Mouse (Mus musculus) kidney, postnatal 0 days (tissue): ENCODE measurements at regions not wholly inside any gene's neighbourhood (a gene's known extent, or its start where the extent isn't known, plus 50 kb on each side); places are given as distances from the start of the nearest gene placed in this dataset.

Experiments
- ATAC-seq: fragments of 200-750 bp; cut with Nextera tagmentation; replicated peaks from 2 replicates; pipeline ENCODE4 v1.8.0; 2017; ENCODE audit warnings: low read depth, moderate number of reproducible peaks, moderate TSS enrichment, moderate library complexity; ENCODE audit not compliant: low FRiP score
- DNase-seq: peaks from one replicate; pipeline ENCODE4 v3.0.0-alpha.2; 2016; ENCODE audit warnings: low spot score
- H3K27ac ChIP-seq: fragments of 300-500 bp; sonication (generic); 2 replicates; pipeline ENCODE4 v1.5.1; 2014; ENCODE audit warnings: mild to moderate bottlenecking
- H3K27me3 ChIP-seq: fragments of 300-500 bp; sonication (generic); 2 replicates; pipeline ENCODE4 v1.6.1; 2014; ENCODE audit warnings: low read length, mixed read lengths; ENCODE audit not compliant: insufficient read depth
- H3K36me3 ChIP-seq: fragments of 300-500 bp; sonication (generic); 2 replicates; pipeline ENCODE4 v1.6.1; 2014; ENCODE audit warnings: low read length, mixed read lengths; ENCODE audit not compliant: insufficient read depth
- H3K4me1 ChIP-seq: fragments of 300-500 bp; sonication (generic); replicated peaks from 2 replicates; pipeline ENCODE4 v1.6.1; 2014; ENCODE audit warnings: antibody characterized with exemption, low read length, mixed read lengths; ENCODE audit not compliant: insufficient read depth
- H3K4me2 ChIP-seq: fragments of 300-500 bp; sonication (generic); 2 replicates; pipeline ENCODE4 v1.6.1; 2014; ENCODE audit warnings: mild to moderate bottlenecking, low read length, moderate library complexity, mixed read lengths
- H3K4me3 ChIP-seq: fragments of 300-500 bp; sonication (generic); replicated peaks from 2 replicates; pipeline ENCODE4 v1.5.1; 2014; ENCODE audit warnings: low read depth, low read length
- H3K9ac ChIP-seq: fragments of 300-500 bp; sonication (generic); 2 replicates; pipeline ENCODE4 v1.6.1; 2014; ENCODE audit warnings: low read depth, low read length
- H3K9me3 ChIP-seq: fragments of 300-500 bp; sonication (generic); replicated peaks from 2 replicates; pipeline ENCODE4 v1.6.1; 2016; ENCODE audit warnings: low read length, inconsistent platforms, mixed read lengths
- CTCF ChIP-seq: IDR thresholded peaks from 2 replicates; pipeline ENCODE4 v1.5.1; 2016; ENCODE audit warnings: antibody characterized with exemption, low read depth, mild to moderate bottlenecking, moderate library complexity
- WGBS: fragments of 180-500 bp; shearing (Covaris S2); extraction: QIAGEN DNeasy Blood & Tissue Kit; methylation state at CpG from one replicate; pipeline ENCODE4 v1.1.7; 2014; 5-methylcytosine and 5-hydroxymethylcytosine counted together

GRCm38 (mm10) chr10:43818623-43819022, 82.9 kb downstream of the Qrsl1 start:
- TF ChIP-seq CTCF: no peak
- Histone ChIP-seq H3K9ac (no peak overlapping the region), H3K4me2 (no peak overlapping the region), H3K36me3 (no peaks in the 10 kb centered on the region), H3K9me3 (no peaks in the 10 kb centered on the region), H3K4me1 (no peaks in the 10 kb centered on the region), H3K27me3 (no peaks in the 10 kb centered on the region), H3K27ac (no peak overlapping the region), H3K4me3 (no peak overlapping the region)
- DNase-seq (no peak), ATAC-seq (no peak)
- WGBS: 80% methylated on average over 5 of the region's 5 CpGs

DNA sequence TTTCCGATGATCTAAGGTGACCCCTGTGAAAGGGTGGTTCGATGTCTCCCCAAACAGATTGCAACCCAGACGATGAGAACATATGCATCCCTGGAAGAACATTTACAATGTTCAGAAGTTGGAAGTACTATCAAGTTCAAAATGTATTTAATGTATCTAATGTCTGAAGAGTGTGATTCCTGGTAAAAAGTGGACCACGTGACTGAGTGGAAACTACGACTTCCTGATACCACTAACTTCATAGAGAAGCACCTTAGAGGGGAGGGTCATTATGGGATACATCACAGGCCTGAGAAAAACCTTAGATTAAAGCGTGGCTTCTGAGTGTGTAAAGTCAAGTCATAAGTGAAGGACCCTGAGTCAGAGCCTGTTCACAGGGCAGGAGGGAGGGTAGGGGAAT, 82.1 kb downstream of the Qrsl1 start:
- TF ChIP-seq CTCF: no peak
- H3K27ac ChIP-seq: no peak overlapping the region
- no peaks in the 10 kb centered on the region for H3K27me3 ChIP-seq
- DNase-seq (no peak), ATAC-seq (no peak)
- no peaks in the 10 kb centered on the region for H3K36me3 ChIP-seq
- no peak overlapping the region for H3K9ac ChIP-seq
- WGBS: 89% methylated on average over 6 of the region's 6 CpGs
- no peak overlapping the region for H3K4me3 ChIP-seq
- H3K9me3 ChIP-seq: no peaks in the 10 kb centered on the region
- no peak overlapping the region for H3K4me2 ChIP-seq
- no peaks in the 10 kb centered on the region for H3K4me1 ChIP-seq

DNA sequence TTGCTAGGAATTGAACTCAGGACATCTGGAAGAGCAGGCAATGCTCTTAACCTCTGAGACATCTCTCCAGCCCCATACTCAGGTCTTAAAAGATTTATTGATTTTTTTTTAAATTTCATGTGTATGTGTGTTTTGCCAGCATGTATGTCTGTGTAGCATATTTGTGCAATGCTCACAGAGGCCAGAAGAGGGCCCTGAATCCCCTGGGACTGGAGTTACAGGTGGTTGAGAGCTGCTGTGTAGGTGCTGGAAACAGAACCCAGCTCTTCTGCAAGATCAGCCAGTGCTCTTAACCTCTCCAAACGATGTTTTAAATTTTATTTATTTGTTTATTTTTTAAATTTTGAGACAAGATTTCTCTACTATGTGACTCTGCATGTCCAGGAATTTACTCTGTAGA, 78.9 kb downstream of the Qrsl1 start:
- TF ChIP-seq CTCF: no peak
- Histone ChIP-seq H3K9me3 (no peaks in the 10 kb centered on the region), H3K27me3 (no peaks in the 10 kb centered on the region), H3K27ac (no peak overlapping the region), H3K4me3 (no peak overlapping the region), H3K36me3 (no peaks in the 10 kb centered on the region), H3K9ac (no peak overlapping the region), H3K4me2 (no peak overlapping the region), H3K4me1 (no peaks in the 10 kb centered on the region)
- WGBS: 85% methylated on average over 1 of the region's 1 CpGs
- DNase-seq (no peak), ATAC-seq (no peak)

GRCm38 (mm10) chr10:43824009-43824408, 77.5 kb downstream of the Qrsl1 start:
- no peak overlapping the region for H3K27ac ChIP-seq
- H3K36me3 ChIP-seq: no peaks in the 10 kb centered on the region
- no peak overlapping the region for H3K4me3 ChIP-seq
- H3K27me3 ChIP-seq: no peaks in the 10 kb centered on the region
- H3K4me2 ChIP-seq: no peak overlapping the region
- TF ChIP-seq CTCF: no peak
- 75% methylated on average over 5 of the region's 5 CpGs for WGBS
- ATAC-seq (no peak), DNase-seq (no peak)
- H3K9me3 ChIP-seq: no peaks in the 10 kb centered on the region
- H3K9ac ChIP-seq: no peak overlapping the region
- H3K4me1 ChIP-seq: no peaks in the 10 kb centered on the region
